Mouse (Mus musculus) E14TG2a.4 (cell line): Measurements from ENCODE around the gene Pou2f3.

Experiments used
- CTCF ChIP-seq: conservative IDR thresholded peaks from 2 replicates; pipeline ENCODE4 v1.5.1; 2014; ENCODE audit warnings: low read length
- POU5F1 ChIP-seq: IDR thresholded peaks from 2 replicates; pipeline ENCODE4 v1.6.1; 2014; ENCODE audit warnings: low read length, borderline replicate concordance

DNA sequence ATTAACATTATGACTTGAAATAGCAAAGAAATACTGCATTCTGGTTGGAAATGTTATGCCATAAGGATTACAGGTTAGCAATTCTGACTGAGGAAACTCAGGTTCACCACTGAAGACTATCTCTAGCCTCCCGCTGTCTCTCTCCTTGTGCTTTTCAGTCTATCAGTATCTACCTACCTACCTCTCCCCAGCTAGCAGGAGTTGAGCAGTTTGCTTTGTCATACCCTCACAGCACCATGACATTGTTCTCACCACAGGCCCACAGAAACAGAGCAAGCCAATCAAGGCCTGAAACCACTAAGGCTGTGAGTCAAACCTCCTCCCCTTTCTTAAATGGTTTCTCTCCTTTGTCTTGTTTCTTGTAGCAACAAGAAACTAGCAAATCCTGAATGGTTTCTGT, 135.6 kb downstream of the Pou2f3 start:
- TF ChIP-seq CTCF (no peak), POU5F1 (no peak)
